Mouse (Mus musculus) olfactory bulb, adult 2 months (tissue): ENCODE data around the gene Calr3. TPM values are rescaled to one million over a fixed set of nuclear protein-coding genes. Genes with fewer than 3 reads are reported as not detected.

Source experiments
- H3K27ac ChIP-seq: fragments of 200-500 bp; 2 replicates; pipeline ENCODE4 v1.5.1; 2012; ENCODE audit warnings: low read depth, low read length; ENCODE audit not compliant: insufficient read depth
- H3K4me1 ChIP-seq: fragments of 200-500 bp; 2 replicates; pipeline ENCODE4 v1.6.1; 2012; ENCODE audit warnings: low read length; ENCODE audit not compliant: control insufficient read depth, insufficient read depth
- H3K4me3 ChIP-seq: fragments of 200-500 bp; 2 replicates; pipeline ENCODE4 v1.5.1; 2012; ENCODE audit warnings: mild to moderate bottlenecking, low read depth, low read length, moderate library complexity; ENCODE audit not compliant: insufficient read depth
- CTCF ChIP-seq: fragments of 200-500 bp; IDR thresholded peaks from 2 replicates; pipeline ENCODE4 v1.5.1; 2012; ENCODE audit warnings: low read depth, mild to moderate bottlenecking, low read length, moderate library complexity; ENCODE audit not compliant: insufficient read depth
- POLR2A ChIP-seq: fragments of 200-500 bp; IDR thresholded peaks from 2 replicates; pipeline ENCODE4 v1.6.1; 2012; ENCODE audit warnings: mild to moderate bottlenecking, low read depth, low read length, moderate library complexity; ENCODE audit not compliant: insufficient read depth
- WGBS: fragments of 180-500 bp; shearing (Covaris S2); methylation state at CpG from one replicate; pipeline ENCODE4 v1.1.7; 2018; 5-methylcytosine and 5-hydroxymethylcytosine counted together
- polyA plus RNA-seq: library from polyadenylated mRNA; stranded (reverse); fragments of >200 nt; gene quantifications from 2 replicates; pipeline ENCODE4 v1.2.4, GENCODE M21; 2012; ENCODE audit warnings: low replicate concordance; ENCODE audit not compliant: missing spikeins, insufficient read depth, insufficient read length

The Calr3 gene
- polyA plus RNA-seq, 1 experiment = not detected

DNA sequence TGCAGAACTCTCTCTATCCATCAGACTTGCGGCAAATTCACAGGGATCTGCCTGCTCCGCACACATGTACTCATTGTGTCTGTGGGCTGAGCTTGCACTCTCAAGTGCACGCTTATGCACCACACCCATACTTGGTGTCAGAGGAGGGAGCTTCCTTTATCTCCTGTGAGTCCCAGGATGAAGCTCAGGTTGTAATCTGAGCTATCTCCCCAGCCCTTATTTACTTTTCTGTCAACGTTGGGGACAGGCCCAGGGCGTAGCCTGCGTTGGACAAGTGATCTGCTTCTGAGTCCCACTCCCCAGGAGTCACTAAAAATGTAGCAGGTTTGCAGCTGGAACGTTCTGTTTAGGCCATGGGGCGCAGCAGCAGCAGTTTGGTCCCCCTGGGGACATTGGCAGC is 7.8 kb upstream of the Calr3 start:
- peaks cover 9% of the 10 kb centered on the region; the same call in 1 of the 2 replicates for H3K4me1 ChIP-seq
- TF ChIP-seq POLR2A (no peak), CTCF (no peak)
- no peak overlapping the region for H3K27ac ChIP-seq
- WGBS = 91% methylated on average over 8 of the region's 8 CpGs
- no peak overlapping the region for H3K4me3 ChIP-seq

DNA sequence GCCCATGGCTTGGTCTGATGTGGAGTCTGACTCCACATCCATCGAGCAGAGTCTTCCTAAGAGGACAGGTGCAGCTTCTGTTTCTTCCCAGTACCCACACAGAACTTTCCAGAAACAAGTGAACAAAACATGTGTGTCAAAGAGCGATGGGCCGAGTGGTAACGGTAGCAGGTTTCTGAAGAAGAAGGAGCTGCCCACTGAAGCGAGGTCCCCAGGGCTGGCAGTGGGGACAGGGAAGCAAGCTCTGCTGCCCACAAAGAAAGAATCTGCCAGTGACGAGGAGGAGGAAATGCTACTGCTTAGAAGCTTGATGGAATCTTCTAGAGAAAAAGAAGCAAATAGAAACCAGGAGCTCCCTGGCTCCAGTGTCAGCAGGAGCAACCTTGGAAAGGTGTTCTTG is 1.4 kb upstream of the Calr3 start:
- TF ChIP-seq CTCF (no peak), POLR2A (no peak)
- Histone ChIP-seq H3K4me3 (no peak overlapping the region), H3K27ac (no peak overlapping the region), H3K4me1 (peaks cover 20% of the 10 kb centered on the region)
- WGBS = 90% methylated on average over 6 of the region's 6 CpGs

DNA sequence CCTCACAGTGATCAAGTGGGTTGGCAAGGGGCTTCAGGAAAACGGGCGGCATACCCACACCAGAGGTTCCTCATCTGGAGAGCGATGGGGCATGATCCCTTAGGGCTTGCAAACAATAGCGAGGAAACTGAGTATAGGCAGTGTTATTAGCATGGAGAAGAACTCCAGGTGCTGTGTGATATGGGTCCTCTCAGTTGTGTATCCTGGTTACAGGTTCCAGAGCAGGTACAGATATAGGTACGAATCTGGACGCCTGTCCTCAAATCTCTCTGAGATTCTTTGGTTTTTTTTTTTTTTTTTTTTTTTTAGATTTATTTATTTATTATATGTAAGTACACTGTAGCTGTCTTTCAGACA is 302 bp upstream of the Calr3 start:
- peaks cover 20% of the 10 kb centered on the region for H3K4me1 ChIP-seq
- 36% methylated on average over 6 of the region's 6 CpGs for WGBS
- H3K27ac ChIP-seq = peak overlapping the region; percentile 57; the same call in 1 of the 2 replicates
- H3K4me3 ChIP-seq = peak overlapping the region; percentile 65
- TF ChIP-seq CTCF (no peak), POLR2A (no peak; the same call in 1 of the 2 replicates)

DNA sequence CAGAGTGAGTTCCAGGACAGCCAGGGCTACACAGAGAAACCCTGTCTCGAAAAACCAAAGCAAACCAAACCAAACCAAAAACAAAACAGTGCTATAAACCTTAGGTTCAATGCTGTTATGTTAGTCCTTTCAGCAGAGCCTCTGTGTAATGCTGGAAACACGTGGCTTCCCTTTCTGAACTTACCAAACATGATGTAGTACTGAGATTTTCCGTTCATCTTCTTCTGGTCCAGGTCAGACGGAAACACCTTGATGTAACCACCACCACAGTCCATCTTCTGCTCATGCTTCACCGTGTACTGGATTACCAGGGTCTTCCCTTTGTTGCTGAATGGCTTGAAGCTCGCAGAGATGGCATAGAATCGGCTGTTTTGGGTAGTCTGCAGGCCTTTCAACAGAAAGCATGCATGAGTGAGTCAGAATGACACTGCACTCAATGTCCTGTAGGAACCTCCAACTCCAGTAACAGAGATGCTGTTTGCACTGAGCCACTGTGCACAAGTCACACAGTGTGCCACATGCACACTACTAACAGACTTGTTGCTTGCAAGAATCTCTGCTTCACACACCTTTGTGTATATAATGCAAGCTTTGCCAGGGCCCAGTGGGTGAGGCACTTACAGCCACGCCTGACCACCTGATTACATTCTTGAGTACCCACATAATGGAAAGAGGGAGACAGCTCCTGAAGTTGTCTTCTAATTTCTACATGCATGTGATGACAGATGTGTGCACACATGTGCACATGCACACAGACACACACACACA is 5.2 kb downstream of the Calr3 start:
- Histone ChIP-seq H3K4me1 (peaks cover 3% of the 10 kb centered on the region; the same call in 1 of the 2 replicates), H3K4me3 (no peak overlapping the region), H3K27ac (no peak overlapping the region)
- TF ChIP-seq CTCF = no peak
- no peak for TF ChIP-seq POLR2A
- WGBS = 73% methylated on average over 8 of the region's 8 CpGs

DNA sequence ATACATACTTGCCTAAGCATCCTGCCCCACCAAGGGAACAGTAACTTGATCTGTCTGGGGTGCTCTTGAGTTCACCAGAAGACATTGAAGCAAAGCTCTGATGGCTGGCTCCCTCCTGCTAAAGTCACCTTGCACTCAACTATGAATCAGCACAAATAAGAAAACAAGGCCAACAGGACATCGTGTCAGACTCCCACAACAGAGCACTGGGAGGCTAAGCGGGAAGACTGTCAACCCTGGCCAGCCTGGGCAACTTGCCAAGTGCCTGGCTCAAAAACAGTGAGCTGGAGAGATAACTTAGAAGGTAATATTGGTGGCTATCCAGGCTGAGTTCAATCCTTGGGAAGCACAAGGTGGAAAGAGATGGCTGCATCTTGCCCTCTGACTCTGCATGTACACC is 8.7 kb downstream of the Calr3 start:
- Histone ChIP-seq H3K27ac (no peak overlapping the region), H3K4me1 (no peaks in the 10 kb centered on the region), H3K4me3 (no peak overlapping the region)
- TF ChIP-seq CTCF (no peak), POLR2A (no peak)
- 21% methylated on average over 2 of the region's 2 CpGs for WGBS

DNA sequence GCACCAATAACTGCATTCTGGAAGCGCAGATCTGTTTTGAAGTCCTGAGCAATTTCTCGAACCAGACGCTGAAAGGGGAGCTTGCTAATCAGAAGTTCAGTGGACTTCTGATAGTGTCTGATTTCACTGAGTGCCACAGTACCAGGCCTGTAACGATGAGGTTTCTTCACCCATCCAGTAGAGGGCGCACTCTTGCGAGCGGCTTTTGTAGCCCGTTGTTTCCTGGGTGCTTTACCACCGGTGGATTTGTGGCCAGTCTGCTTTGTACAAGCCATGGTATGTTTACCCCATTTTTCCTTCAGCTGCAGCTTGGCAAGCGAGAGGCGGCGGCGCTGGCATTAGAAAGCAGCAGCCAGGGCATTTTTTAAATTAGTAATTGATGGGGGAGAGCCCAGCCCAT is 14.0 kb downstream of the Calr3 start:
- WGBS = 55% methylated on average over 13 of the region's 13 CpGs
- no peaks in the 10 kb centered on the region for H3K4me1 ChIP-seq
- H3K4me3 ChIP-seq = no peak overlapping the region
- H3K27ac ChIP-seq = no peak overlapping the region
- TF ChIP-seq POLR2A (no peak), CTCF (peak; percentile 31; the same call in 1 of the 2 replicates)

DNA sequence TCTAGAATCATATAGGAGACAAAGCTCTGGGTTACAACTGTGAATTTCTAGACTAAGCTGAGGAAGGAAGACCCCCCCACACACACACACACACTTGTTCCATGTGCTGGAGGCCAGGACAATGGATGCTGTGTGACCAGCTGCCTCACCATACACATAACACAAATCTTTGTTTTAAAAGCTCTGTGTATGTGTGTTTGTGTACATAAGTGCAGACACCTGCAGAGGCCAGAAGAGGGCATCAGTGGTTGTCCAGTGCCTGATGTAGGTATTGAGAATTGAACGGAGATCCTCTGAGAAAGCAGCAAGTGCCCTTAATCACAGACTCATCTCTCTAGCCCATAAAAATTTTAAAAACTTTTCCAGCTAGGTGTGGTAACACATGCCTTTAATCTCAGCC is 20.7 kb downstream of the Calr3 start:
- H3K27ac ChIP-seq = no peak overlapping the region
- TF ChIP-seq POLR2A = no peak
- H3K4me1 ChIP-seq = peaks cover 13% of the 10 kb centered on the region
- H3K4me3 ChIP-seq = no peak overlapping the region
- WGBS = 42% methylated on average over 1 of the region's 1 CpGs

DNA sequence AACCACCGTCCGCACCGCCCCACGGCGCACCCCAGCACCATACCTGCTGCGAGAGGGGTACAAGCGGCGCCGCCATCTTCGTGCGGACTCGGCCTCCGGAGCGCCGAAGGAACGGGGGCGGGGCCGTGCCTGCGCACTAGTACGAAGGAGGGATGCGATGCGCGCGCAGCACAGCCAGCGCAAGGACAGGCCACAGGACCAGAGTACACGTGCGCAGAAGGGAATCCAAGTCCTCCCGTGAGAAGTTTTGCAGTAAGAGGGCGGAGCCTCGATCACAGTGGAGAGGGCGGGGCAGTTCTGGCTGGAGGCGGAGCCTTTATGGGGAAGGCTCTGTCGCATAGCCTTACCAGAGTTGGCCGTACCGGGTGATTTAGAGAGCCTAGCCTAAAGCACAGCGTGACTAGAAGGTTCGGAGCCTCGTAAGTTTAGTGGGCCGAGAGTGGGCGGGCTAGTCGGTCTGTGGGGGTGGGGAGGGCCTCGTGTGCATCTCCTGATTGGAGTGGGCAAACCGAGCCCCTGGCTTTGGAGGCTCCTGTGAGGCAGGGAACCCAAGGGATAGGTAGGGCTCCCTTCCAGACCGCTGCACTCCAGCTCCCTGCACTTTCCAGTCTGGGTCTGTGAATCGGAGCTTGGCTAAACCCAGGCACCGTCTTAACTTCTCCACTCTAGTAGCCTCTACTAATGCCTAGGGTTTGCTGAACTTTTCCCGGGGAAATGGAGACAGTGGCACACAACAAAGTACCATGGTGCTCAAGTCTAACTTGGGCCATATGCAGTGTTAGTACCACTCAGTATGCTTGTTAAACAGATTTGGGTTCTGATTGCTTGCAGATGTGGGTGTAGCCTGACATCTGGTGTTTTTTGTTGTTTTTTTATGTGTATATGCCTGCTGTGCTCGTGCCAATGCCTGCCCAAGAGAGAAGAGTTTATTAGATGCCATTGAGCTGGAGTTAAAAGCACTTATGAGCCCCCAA is 22.0 kb downstream of the Calr3 start, which contains the start of gene Eps15l1:
TSS of gene Eps15l1 (minus strand) at position 99 of the 974 bp plus-strand sequence.
- TF ChIP-seq POLR2A = peak; percentile 88
- no peak for TF ChIP-seq CTCF
- H3K4me1 ChIP-seq = peaks cover 21% of the 10 kb centered on the region
- H3K4me3 ChIP-seq = peak within 1 kb of the TSS; percentile 88
- WGBS = under 1% methylated on average over 48 of the region's 48 CpGs
- peak within 1 kb of the TSS; percentile 78 for H3K27ac ChIP-seq
